Mouse (Mus musculus) embryonic facial prominence, embryonic 13.5 days (tissue): Measurements from ENCODE around the gene Kat2a. TPM values are rescaled to one million over a fixed set of nuclear protein-coding genes. Genes with fewer than 3 reads are reported as not detected.
A peak's percentile ranks its signal among the peaks of the same experiment; 100 is the strongest.

Experiments used
- ATAC-seq: fragments of 200-750 bp; cut with Nextera tagmentation; 2 replicates; pipeline ENCODE4 v1.8.0; 2017; ENCODE audit warnings: low read depth; ENCODE audit not compliant: insufficient number of reproducible peaks, insufficient read depth, low FRiP score, low TSS enrichment
- H3K27ac ChIP-seq: fragments of 300-500 bp; sonication (generic); 2 replicates; pipeline ENCODE4 v1.5.1; 2015; ENCODE audit warnings: moderate library complexity, mild to moderate bottlenecking, inconsistent platforms
- H3K27me3 ChIP-seq: fragments of 300-500 bp; sonication (generic); 2 replicates; pipeline ENCODE4 v1.6.1; 2015; ENCODE audit warnings: mild to moderate bottlenecking, inconsistent platforms
- H3K36me3 ChIP-seq: fragments of 300-500 bp; sonication (generic); 2 replicates; pipeline ENCODE4 v1.6.1; 2015; ENCODE audit warnings: mild to moderate bottlenecking, inconsistent platforms
- H3K4me1 ChIP-seq: fragments of 300-500 bp; sonication (generic); 2 replicates; pipeline ENCODE4 v1.6.1; 2015; ENCODE audit warnings: inconsistent platforms
- H3K4me2 ChIP-seq: fragments of 300-500 bp; sonication (generic); 2 replicates; pipeline ENCODE4 v1.6.1; 2015; ENCODE audit warnings: moderate library complexity, mild to moderate bottlenecking, inconsistent platforms
- H3K4me3 ChIP-seq: fragments of 300-500 bp; sonication (generic); 2 replicates; pipeline ENCODE4 v1.5.1; 2015; ENCODE audit warnings: mild to moderate bottlenecking, inconsistent platforms
- H3K9ac ChIP-seq: fragments of 300-500 bp; sonication (generic); 2 replicates; pipeline ENCODE4 v1.6.1; 2015; ENCODE audit warnings: mild to moderate bottlenecking, inconsistent platforms
- H3K9me3 ChIP-seq: fragments of 300-500 bp; sonication (generic); 2 replicates; pipeline ENCODE4 v1.6.1; 2016; ENCODE audit warnings: inconsistent platforms
- WGBS: fragments of 180-500 bp; shearing (Covaris S2); methylation state at CpG from one replicate; pipeline ENCODE4 v1.1.7; 2015; ENCODE audit warnings: mixed read lengths; 5-methylcytosine and 5-hydroxymethylcytosine counted together
- polyA plus RNA-seq: library from polyadenylated mRNA; unstranded; fragments of >200 nt; fragmentation: Nextera tagmentation; extraction: Ambion mirVana; gene quantifications from 2 replicates; pipeline ENCODE4 v1.2.1, GENCODE M21; 2015

Gene Kat2a
- polyA plus RNA-seq, 1 experiment from 2014 or later = 61.0 TPM

DNA sequence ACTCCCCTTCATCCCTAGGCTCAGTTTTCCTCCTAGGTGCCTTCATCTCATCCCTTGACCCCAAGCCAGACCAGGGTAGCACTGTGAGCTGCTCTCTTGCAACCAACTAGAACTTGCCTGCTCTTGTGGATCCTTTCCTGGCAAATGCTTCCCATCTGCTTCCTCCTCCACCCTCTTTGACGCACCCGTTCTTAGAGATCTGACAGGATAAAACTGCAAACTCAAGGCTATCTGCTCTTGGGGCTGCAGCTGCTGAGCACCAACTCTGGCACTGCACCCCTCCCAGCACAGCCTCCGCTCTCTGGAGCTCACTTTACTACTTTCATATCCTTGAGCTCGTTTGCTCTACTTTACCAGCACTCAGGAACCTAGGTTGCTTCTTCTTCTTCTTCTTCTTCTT, 36.4 kb upstream of the Kat2a start:
- Histone ChIP-seq H3K4me2 (no peak overlapping the region), H3K36me3 (no peaks in the 10 kb centered on the region), H3K4me1 (no peaks in the 10 kb centered on the region), H3K4me3 (no peak overlapping the region), H3K27ac (no peak overlapping the region), H3K9ac (no peak overlapping the region), H3K27me3 (peaks cover 31% of the 10 kb centered on the region), H3K9me3 (no peaks in the 10 kb centered on the region)
- ATAC-seq = no peak
- WGBS = 81% methylated on average over 4 of the region's 4 CpGs

DNA sequence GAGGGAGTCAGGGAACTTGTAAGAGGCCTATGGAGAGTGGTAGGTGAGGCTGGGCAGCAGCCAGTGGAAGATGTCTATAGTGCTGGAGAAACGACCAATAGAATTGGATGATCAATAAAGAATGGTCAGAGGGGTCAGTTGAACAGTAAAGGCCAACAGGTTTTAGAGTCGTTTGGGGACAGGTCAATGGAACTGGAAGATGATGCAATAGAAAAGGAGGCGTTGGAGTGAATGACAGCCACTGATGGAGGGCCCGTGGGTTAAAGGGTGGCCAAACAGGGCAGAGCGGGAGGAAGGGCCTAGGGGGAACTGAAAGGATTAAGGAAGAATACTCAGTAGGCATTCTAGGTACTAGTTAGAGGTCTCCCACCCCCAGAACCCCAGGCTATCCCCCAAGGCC, 34.8 kb upstream of the Kat2a start:
- peaks cover 28% of the 10 kb centered on the region for H3K27me3 ChIP-seq

DNA sequence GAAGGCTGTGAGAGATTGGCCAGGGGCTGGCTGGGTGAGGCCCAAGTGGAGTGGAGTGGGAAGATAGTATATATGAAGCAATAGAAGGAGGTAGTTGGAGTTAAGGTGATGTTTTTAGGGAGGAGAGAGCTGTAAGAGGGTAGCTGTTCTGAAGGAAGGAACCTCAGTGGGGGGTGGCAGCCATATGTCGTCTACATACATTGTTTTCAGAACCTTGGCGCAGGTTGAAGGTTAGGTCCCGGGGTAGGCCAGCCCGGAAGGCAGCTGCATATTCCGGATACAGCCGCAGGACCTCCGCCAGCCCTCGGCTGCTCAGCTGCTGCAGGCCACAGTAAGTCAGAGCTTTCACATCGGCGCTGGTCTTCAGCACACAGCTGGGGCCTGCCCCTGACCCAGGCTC, 34.3 kb upstream of the Kat2a start:
- WGBS = 80% methylated on average over 10 of the region's 10 CpGs
- no peak overlapping the region for H3K9ac ChIP-seq
- H3K27ac ChIP-seq = no peak overlapping the region
- no peaks in the 10 kb centered on the region for H3K9me3 ChIP-seq
- peaks cover 28% of the 10 kb centered on the region for H3K27me3 ChIP-seq
- H3K4me2 ChIP-seq = no peak overlapping the region
- no peak for ATAC-seq
- H3K36me3 ChIP-seq = no peaks in the 10 kb centered on the region
- H3K4me3 ChIP-seq = no peak overlapping the region
- H3K4me1 ChIP-seq = no peaks in the 10 kb centered on the region

More for the DNA sequence above, 34.8 kb upstream of the Kat2a start:
- H3K9ac ChIP-seq = no peak overlapping the region
- H3K36me3 ChIP-seq = no peaks in the 10 kb centered on the region
- H3K27ac ChIP-seq = no peak overlapping the region
- no peak overlapping the region for H3K4me2 ChIP-seq
- H3K4me3 ChIP-seq = no peak overlapping the region
- 71% methylated on average over 5 of the region's 5 CpGs for WGBS
- no peak for ATAC-seq
- H3K9me3 ChIP-seq = no peaks in the 10 kb centered on the region
- H3K4me1 ChIP-seq = no peaks in the 10 kb centered on the region

DNA sequence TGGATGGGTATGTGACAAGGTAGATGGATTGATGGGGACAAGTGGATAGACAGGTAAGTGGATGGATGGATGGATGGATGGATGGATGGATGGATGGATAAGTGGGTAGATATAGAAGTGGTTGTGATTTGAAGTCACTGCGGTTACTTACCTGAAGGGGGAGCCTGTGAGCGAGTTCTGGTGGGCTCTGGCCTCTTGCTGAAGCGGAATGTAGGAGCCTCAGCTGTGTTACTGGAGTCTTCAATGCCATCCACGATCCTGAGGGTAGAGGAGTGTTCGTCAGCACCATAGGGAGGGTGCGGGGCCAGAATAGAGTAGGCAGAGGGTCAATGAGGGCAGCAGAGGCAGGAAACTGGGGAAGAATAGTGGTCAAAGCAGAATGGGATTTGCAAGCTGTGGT, 32.8 kb upstream of the Kat2a start:
- no peaks in the 10 kb centered on the region for H3K9me3 ChIP-seq
- 16% methylated on average over 6 of the region's 6 CpGs for WGBS
- no peak overlapping the region for H3K27ac ChIP-seq
- H3K4me2 ChIP-seq = no peak overlapping the region
- H3K4me3 ChIP-seq = no peak overlapping the region
- H3K36me3 ChIP-seq = no peaks in the 10 kb centered on the region
- peaks cover 22% of the 10 kb centered on the region for H3K27me3 ChIP-seq
- ATAC-seq = no peak
- no peaks in the 10 kb centered on the region for H3K4me1 ChIP-seq
- H3K9ac ChIP-seq = no peak overlapping the region

DNA sequence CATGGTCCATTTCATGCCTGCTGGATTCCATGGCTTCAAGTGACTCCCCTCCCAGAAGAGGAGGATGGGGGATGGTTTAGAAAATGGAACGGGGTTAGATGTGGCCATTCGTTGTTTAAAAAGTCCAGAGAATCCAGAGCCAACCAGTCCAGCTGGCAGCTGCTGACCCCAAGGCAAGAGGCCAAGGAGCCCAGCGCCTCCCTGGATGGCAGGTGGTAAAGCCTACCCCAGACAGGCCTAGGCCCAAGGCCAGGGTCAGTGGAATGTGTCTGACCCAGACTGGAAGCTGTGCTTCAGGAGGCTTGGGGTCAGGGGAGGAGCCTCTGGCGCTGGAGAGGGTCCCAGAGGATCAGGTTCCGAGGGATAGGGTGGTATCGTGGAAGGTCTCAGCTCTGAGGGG, 29.1 kb upstream of the Kat2a start:
- Histone ChIP-seq H3K4me1 (peaks cover 10% of the 10 kb centered on the region), H3K9me3 (no peaks in the 10 kb centered on the region), H3K36me3 (no peaks in the 10 kb centered on the region), H3K27me3 (peaks cover 4% of the 10 kb centered on the region; the same call in 1 of the 2 replicates), H3K9ac (no peak overlapping the region), H3K27ac (no peak overlapping the region), H3K4me3 (no peak overlapping the region), H3K4me2 (no peak overlapping the region)
- ATAC-seq = no peak
- 69% methylated on average over 6 of the region's 6 CpGs for WGBS

DNA sequence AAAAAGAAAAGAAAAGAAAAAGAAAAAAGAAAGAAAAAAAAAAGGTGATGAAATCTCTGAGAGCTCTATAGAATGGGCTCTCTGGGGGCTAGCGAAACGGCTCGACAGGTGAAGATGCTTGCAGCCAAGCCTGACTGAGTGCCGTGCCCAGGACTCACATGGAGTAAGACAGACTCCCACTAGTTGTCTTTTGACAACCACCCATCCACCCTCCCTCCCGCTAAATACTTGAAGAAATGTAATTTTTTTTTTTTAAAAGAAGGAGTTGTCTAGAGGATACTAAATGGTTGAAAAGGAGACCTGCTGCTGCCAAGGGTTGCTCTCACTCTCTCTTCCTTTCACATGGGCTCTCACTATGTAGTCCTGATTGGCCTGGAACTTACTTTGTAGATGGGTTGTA, 26.5 kb upstream of the Kat2a start:
- Histone ChIP-seq H3K27me3 (no peaks in the 10 kb centered on the region; the same call in 1 of the 2 replicates), H3K9me3 (no peaks in the 10 kb centered on the region), H3K4me2 (peak overlapping the region; percentile 82), H3K4me1 (peaks cover 21% of the 10 kb centered on the region), H3K36me3 (no peaks in the 10 kb centered on the region), H3K9ac (peak overlapping the region; percentile 67), H3K27ac (no peak overlapping the region), H3K4me3 (peak overlapping the region; percentile 99)
- ATAC-seq = no peak
- WGBS = 22% methylated on average over 5 of the region's 5 CpGs

DNA sequence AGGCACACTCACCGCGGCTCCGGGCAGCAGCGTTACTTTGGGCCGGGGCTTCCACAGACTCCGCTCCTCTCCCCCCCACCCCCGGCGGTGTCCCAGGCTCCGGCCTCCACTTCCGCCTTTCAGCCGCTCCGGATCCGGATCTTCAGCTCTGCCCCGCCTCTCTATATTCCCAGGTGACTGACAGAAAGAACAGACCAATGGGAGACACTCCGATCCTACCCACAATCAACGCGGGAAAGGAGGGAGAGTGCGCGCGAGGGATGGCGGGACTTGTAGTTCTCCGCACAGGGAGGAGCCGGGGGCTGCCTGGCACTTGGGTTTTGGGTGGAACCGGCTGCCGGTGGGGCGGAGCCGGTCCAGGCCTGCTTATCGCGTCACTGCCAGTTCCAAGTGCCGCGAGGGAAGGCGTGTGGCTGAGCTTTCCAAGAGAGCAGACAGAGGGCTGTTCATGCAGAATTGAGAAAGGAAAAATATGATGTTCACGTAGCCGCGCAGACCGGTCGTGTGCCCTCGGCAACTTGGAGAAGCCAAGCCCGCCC, 25.9 kb upstream of the Kat2a start, which contains the start of gene Rab5c:
TSS of gene Rab5c (minus strand) at position 150 of the 539 bp plus-strand sequence.
- peak; percentile 99 for ATAC-seq
- H3K9me3 ChIP-seq = no peaks in the 10 kb centered on the region
- H3K36me3 ChIP-seq = no peaks in the 10 kb centered on the region
- peak within 1 kb of the TSS; percentile 82 for H3K4me2 ChIP-seq
- under 1% methylated on average over 39 of the region's 39 CpGs for WGBS
- peak within 1 kb of the TSS; percentile 99 for H3K4me3 ChIP-seq
- H3K27ac ChIP-seq = peak within 1 kb of the TSS; percentile 67
- H3K27me3 ChIP-seq = no peaks in the 10 kb centered on the region; the same call in 1 of the 2 replicates
- peaks cover 21% of the 10 kb centered on the region for H3K4me1 ChIP-seq
- peak within 1 kb of the TSS; percentile 95 for H3K9ac ChIP-seq

DNA sequence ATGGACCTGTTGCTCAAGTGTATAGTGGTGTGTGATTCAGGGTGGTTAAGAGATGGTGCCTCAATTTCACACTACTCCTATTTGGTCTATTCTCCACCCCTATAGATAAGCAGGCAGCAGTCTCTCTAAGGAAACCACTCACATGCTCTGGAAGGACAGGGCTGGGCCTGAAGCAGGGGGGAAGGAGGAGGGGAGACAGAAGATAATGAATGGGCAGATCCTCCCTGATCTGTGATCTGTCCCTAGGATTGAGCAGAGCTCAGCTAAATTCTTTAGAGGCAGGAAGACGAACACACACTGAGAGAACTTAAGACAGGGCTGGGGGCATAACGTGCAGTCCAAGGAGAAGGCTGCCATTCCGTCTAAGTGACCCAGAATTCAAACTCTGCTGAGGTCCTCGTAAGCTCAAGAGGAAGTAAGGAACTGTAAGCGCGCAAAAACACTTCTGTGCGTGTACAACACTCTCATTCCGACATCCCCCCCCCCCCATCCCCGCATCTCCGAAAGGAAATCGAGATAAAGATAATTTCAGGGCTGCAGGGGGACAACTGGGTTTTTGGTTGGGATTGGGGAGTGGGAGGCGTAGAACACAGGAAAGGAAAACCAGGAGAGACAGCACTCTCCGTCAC, 25.0 kb upstream of the Kat2a start:
- Histone ChIP-seq H3K4me2 (peak overlapping the region; percentile 82), H3K4me3 (peak overlapping the region; percentile 99), H3K36me3 (peaks cover 4% of the 10 kb centered on the region; the same call in 1 of the 2 replicates), H3K27ac (peak overlapping the region; percentile 67; the same call in 1 of the 2 replicates), H3K9me3 (no peaks in the 10 kb centered on the region), H3K9ac (peak overlapping the region; percentile 95), H3K27me3 (no peaks in the 10 kb centered on the region), H3K4me1 (peaks cover 21% of the 10 kb centered on the region)
- 1% methylated on average over 13 of the region's 13 CpGs for WGBS
- ATAC-seq = no peak

DNA sequence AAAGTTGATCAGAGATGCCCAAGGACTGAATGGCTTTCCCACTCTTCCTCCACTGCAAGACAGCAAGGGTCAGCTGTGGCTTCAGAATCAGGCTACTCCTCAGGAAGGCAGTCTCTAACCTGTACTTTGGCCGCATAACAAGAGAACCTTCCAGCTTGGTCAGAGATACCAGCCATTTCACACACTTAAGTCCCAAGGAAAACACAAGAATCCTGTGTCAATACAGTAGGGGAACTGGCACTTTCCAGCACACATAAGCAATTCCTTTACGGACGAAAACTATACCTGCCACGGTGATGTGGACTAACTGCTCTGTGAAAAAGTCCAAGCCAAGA, 24.4 kb upstream of the Kat2a start:
- peak overlapping the region; percentile 95 for H3K9ac ChIP-seq
- H3K9me3 ChIP-seq = no peaks in the 10 kb centered on the region
- peak overlapping the region; percentile 99 for H3K4me3 ChIP-seq
- peaks cover 4% of the 10 kb centered on the region; the same call in 1 of the 2 replicates for H3K36me3 ChIP-seq
- H3K4me1 ChIP-seq = peaks cover 21% of the 10 kb centered on the region
- WGBS = 82% methylated on average over 4 of the region's 4 CpGs
- H3K4me2 ChIP-seq = peak overlapping the region; percentile 82
- no peaks in the 10 kb centered on the region for H3K27me3 ChIP-seq
- no peak overlapping the region for H3K27ac ChIP-seq
- ATAC-seq = no peak

DNA sequence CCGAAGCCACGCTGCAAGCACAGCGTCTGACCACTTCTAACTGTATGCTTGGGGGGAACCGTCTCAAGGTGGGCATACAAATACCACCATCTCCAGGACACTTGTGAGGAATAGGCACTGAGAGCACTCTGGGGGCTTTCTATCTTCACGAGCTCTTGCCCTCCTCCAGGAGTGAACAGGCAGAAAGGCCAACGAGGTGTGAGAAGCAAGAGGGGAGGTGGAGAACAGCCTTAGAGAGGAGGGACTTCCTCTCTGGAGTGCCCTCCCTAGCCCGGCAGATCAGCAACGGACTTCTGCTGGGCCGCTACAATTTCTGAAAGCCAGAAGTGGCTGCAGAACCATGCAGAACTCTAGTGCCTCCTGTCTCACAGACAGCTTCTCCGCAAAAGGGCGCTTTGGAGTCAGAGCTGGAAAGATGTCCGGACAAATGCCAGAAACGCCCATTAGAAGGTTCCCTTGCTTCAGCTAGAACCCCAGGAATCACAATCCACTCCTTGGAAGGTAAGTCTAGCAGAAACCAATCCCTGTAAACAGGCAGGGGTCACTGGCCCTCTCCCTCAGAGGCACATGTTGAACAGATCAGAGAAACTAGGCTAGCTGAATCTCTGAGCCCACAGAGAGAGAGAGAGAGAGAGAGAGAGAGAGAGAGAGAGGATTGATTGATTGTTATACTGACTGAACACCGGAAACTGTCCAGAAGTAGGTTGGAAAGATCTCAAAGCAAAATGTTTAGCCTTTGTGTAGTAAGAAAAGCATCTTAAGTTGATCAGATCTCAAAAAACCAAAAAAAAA, 23.9 kb upstream of the Kat2a start:
- Histone ChIP-seq H3K36me3 (peaks cover 4% of the 10 kb centered on the region; the same call in 1 of the 2 replicates), H3K9me3 (no peaks in the 10 kb centered on the region), H3K9ac (peak overlapping the region; percentile 95; the same call in 1 of the 2 replicates), H3K4me1 (peaks cover 21% of the 10 kb centered on the region), H3K4me2 (peak overlapping the region; percentile 82), H3K4me3 (peak overlapping the region; percentile 99; the same call in 1 of the 2 replicates), H3K27ac (no peak overlapping the region; the same call in 1 of the 2 replicates), H3K27me3 (no peaks in the 10 kb centered on the region)
- 78% methylated on average over 14 of the region's 14 CpGs for WGBS
- ATAC-seq = no peak

DNA sequence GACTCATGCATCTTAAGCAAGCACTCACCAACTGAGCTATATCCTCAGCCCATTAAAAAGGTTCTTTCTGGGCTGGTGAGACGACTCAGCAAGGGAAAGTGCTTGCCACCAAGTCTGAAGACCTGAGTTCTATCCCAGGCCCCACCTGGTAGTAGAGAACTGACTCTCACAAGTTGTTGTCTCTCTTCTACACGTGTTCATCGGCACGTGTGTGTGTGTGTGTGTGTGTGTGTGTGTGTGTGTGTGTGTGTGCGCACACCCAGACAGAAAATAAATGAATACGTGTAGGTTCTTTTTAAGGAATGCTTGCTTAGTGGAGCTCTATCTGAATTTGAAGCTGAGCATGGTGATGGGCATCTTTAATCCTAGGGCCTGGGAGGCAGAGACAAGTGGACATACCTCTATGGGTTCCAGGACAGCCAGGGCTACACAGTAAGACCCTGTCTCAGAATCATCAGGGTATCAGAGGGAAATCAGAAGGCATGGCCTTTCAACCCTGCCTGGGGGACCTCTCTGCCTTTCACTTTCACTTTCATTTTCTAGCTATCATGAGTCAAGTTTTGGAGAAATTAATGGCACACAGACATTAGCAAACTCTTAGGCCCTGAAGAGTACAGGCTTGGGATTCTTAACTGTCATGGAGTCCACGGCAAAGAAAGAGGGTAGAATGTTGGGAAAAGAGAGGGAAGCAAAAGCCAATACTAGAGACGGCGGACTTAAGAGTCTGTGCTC, 23.0 kb upstream of the Kat2a start:
- Histone ChIP-seq H3K36me3 (peaks cover 7% of the 10 kb centered on the region; the same call in 1 of the 2 replicates), H3K4me3 (0 out of 2 replicates have a peak overlapping the region, but pooled peaks have one; percentile 2), H3K4me1 (peaks cover 21% of the 10 kb centered on the region), H3K9ac (peak overlapping the region; percentile 46; the same call in 1 of the 2 replicates), H3K27me3 (no peaks in the 10 kb centered on the region), H3K27ac (no peak overlapping the region), H3K4me2 (peak overlapping the region; percentile 14; the same call in 1 of the 2 replicates), H3K9me3 (no peaks in the 10 kb centered on the region)
- ATAC-seq = no peak
- WGBS = 88% methylated on average over 9 of the region's 9 CpGs
